Mouse (Mus musculus) olfactory bulb, adult 2 months (tissue): ENCODE data around the gene Echdc3.

Source experiments
- CTCF ChIP-seq: fragments of 200-500 bp; IDR thresholded peaks from 2 replicates; pipeline ENCODE4 v1.5.1; 2012; ENCODE audit warnings: low read depth, mild to moderate bottlenecking, low read length, moderate library complexity; ENCODE audit not compliant: insufficient read depth
- POLR2A ChIP-seq: fragments of 200-500 bp; IDR thresholded peaks from 2 replicates; pipeline ENCODE4 v1.6.1; 2012; ENCODE audit warnings: mild to moderate bottlenecking, low read depth, low read length, moderate library complexity; ENCODE audit not compliant: insufficient read depth

DNA sequence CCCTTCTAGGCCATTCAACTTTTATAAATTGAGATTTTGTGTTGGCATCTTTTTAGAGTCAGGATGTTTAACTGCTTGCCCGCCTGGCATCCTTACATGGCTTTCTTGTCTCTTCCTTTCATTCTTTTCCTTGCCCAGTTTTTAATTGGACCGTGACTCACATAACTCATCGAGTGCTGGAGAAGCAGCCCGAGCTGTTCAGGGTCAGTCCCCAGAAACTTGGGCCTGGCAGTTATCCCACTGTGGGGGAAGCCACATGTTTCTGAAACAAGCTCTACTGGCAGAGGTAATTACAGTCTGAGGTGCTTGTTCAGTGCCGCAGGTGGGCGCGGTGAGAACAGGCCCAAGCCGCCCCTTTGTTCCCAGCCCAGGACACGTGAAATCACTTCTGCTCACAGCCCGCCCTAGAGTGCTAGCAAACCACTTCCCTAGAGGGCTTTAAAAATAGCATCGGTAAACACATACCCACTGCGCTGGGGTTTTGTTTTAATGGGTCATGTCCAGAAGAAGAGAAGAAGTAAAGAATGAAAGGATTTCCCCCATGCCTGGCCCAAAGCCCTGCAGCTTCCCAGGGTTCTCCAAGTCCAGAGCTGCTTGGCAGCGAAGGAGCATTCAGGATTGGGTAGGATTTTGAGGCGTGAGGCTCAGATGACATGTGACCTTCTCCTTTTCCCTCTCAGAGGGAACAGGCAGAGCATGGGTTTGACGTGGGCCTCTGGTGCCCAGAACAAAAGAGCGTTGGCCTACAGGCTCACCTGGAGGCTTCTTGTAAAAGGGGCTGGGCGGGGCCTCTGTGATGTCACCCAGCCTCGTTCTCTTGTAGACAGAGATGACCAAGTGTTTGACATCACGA is 43.4 kb upstream of the Echdc3 start:
- TF ChIP-seq CTCF (no peak), POLR2A (no peak)
